Mouse (Mus musculus): ENCODE data around the gene Atp5e.

The Atp5e gene

GRCm38 (mm10) chr2:174463789-174464523 is at the start of gene Atp5e:
Gene Atp5e (minus strand): TSS chr2:174464105.
- peak; percentile 84 for DNase-seq (ENCODE audit: low spot score)

- no peak for DNase-seq (ENCODE audit: low spot score)
Observed at GRCm38 (mm10) chr2:174509825-174510224, 45.9 kb upstream of the Atp5e start.

- no peak for DNase-seq (ENCODE audit: low spot score)
Observed at GRCm38 (mm10) chr2:174507998-174508397, 44.1 kb upstream of the Atp5e start.

GRCm38 (mm10) chr2:174502831-174503460 is 39.0 kb upstream of the Atp5e start:
- no peak for DNase-seq (ENCODE audit: low spot score)

- no peak for DNase-seq (ENCODE audit: low spot score)
Observed at GRCm38 (mm10) chr2:174502321-174502720, 38.4 kb upstream of the Atp5e start.

GRCm38 (mm10) chr2:174501517-174501916 is 37.6 kb upstream of the Atp5e start:
- no peak for DNase-seq (ENCODE audit: low spot score)

- DNase-seq (ENCODE audit: low spot score), result no peak
Observed at GRCm38 (mm10) chr2:174500814-174501503, 37.1 kb upstream of the Atp5e start.

GRCm38 (mm10) chr2:174492858-174493257 is 29.0 kb upstream of the Atp5e start:
- peak; percentile 12 for DNase-seq (ENCODE audit: low spot score)

GRCm38 (mm10) chr2:174487005-174487404 is 23.1 kb upstream of the Atp5e start:
- DNase-seq (ENCODE audit: low spot score), result no peak

GRCm38 (mm10) chr2:174478746-174479145 is 14.8 kb upstream of the Atp5e start:
- no peak for DNase-seq (ENCODE audit: low spot score)

GRCm38 (mm10) chr2:174477543-174478319 is 13.8 kb upstream of the Atp5e start:
- no peak for DNase-seq (ENCODE audit: low spot score)

- no peak for DNase-seq (ENCODE audit: low spot score)
Observed at GRCm38 (mm10) chr2:174473550-174473927, 9.6 kb upstream of the Atp5e start.

- peak; percentile 99 for DNase-seq (ENCODE audit: low spot score)
Observed at GRCm38 (mm10) chr2:174472818-174473549, 9.1 kb upstream of the Atp5e start, which contains the start of gene Prelid3b. Gene Prelid3b (minus strand): TSS chr2:174473081.

GRCm38 (mm10) chr2:174472407-174472806 is 8.5 kb upstream of the Atp5e start:
- no peak for DNase-seq (ENCODE audit: low spot score)

GRCm38 (mm10) chr2:174470786-174471405 is 7.0 kb upstream of the Atp5e start:
- DNase-seq (ENCODE audit: low spot score), result no peak

- no peak for DNase-seq (ENCODE audit: low spot score)
Observed at GRCm38 (mm10) chr2:174470333-174470732, 6.4 kb upstream of the Atp5e start.

- no peak for DNase-seq (ENCODE audit: low spot score)
Observed at GRCm38 (mm10) chr2:174463370-174463769, 535 bp downstream of the Atp5e start.

GRCm38 (mm10) chr2:174459365-174459764 is 4.5 kb downstream of the Atp5e start:
- DNase-seq (ENCODE audit: low spot score), result no peak

- DNase-seq (ENCODE audit: low spot score), result peak; percentile 48
Observed at GRCm38 (mm10) chr2:174453681-174454080, 10.2 kb downstream of the Atp5e start.

GRCm38 (mm10) chr2:174450353-174450752 is 13.6 kb downstream of the Atp5e start, which contains the start of gene Tubb1:
Gene Tubb1 (plus strand): TSS chr2:174450695.
- no peak for DNase-seq (ENCODE audit: low spot score)

GRCm38 (mm10) chr2:174448405-174448804 is 15.5 kb downstream of the Atp5e start:
- DNase-seq (ENCODE audit: low spot score), result no peak
